Mouse (Mus musculus) CD4-positive, CD25-positive, alpha-beta regulatory T cell, adult 2 months (primary cell): Measurements from ENCODE around the gene S100a13.
A peak's percentile ranks its signal among the peaks of the same experiment; 100 is the strongest.

Experiments used
- DNase-seq: peaks from one replicate; pipeline ENCODE4 v3.0.0-alpha.2; 2012; ENCODE audit warnings: low read depth, low spot score

The S100a13 gene

DNA sequence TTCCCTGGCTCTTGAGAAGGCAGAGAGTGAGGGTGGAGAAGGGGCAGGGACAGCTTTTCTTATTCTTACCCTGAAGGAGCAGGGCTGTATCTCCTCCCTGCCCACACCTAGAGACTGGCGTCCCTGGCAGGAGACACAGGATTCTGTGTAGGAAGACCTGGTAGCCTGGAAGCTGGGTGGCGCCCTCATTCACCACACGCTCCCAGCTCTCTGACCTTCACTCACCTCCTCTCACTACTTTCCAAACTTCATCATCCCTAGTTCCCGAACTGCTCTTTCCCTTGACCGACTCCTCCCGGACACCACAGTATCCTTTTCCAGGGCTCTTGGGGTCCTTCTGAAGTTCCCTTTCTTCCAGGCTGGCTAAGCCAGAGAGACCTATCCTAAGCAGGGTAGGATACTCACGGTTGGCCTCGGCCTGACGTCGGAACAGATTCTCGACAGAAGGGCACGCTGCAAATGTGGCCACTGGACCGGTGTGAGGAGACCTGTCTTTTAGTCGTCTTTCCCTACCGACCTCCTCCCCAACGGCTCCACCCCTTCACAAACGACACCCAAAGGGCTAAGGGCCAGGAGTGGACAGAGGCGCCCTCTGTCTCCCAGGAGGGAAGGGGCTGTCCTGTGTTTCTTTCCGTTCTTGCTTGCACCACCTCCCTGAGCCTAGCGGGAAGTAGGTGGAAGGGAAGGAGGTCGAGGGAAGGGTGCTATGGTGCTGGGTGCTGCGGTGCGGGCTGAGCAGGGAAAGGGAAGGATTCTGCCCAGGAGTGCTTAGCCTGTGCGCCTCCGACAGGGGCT lies at the start of gene S100a13, which contains the start of gene S100a1:
Gene S100a13, plus strand, starts transcription at position 640 of the 795 bp plus-strand sequence.
Gene S100a1, minus strand, starts transcription at position 597 of the 795 bp plus-strand sequence.
- peak; percentile 43 for DNase-seq

DNA sequence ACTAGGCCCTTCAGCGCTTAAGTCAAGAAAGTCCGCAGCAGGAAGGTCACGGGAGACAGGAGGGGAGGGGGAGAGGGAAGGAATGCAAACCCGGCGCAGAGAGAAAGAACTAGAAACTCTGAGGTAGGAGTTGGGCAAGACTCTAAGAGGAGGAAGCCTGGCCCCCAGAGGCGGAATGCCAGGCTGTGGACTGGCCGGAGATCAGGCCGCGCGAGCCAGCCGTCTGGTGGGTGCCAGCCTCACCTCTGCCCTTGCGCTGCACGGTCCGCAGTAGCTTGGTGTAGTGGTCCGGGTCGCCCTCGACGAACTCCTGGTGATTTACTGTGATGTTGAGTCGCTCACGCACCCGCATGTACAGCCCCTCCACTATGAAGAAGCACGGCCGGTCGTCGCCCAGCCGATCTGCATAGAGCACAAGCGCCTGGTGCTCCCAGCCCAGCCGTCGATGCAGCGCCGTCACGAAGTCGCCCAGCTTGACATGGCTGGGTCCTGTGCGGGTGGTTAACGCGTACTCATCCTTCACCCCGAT lies 49.6 kb upstream of the S100a13 start:
- DNase-seq = no peak

DNA sequence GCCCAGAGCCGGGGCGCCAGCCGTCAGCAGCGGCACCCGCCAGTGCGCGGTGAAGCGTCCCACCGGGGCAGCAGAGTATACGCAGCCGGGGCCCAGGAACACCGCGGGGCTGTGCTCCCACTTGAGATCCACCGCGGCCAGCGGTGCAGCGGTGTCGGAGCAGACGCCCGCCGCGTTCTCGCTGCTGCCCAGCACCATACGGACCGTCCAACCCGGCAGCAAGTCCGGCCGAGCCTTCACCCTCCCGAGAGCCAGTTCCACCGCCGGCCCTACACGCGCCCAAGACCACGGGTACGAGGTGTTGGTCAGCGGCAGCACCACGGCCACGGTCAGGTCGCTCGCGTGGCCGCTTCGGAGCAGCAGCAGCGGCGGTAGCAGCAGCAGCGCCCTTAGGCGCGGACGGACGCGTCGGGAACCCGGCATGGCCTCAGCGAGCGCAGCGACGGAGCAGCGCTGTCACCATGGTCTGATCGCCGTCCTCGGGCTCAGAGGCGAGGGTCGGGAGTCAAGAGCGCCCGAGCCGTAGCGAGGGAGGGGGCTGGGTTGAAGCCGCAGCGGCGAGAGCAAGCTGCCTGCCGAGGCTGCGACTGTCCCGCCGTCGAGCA lies 49.1 kb upstream of the S100a13 start:
- peak; percentile 51 for DNase-seq

DNA sequence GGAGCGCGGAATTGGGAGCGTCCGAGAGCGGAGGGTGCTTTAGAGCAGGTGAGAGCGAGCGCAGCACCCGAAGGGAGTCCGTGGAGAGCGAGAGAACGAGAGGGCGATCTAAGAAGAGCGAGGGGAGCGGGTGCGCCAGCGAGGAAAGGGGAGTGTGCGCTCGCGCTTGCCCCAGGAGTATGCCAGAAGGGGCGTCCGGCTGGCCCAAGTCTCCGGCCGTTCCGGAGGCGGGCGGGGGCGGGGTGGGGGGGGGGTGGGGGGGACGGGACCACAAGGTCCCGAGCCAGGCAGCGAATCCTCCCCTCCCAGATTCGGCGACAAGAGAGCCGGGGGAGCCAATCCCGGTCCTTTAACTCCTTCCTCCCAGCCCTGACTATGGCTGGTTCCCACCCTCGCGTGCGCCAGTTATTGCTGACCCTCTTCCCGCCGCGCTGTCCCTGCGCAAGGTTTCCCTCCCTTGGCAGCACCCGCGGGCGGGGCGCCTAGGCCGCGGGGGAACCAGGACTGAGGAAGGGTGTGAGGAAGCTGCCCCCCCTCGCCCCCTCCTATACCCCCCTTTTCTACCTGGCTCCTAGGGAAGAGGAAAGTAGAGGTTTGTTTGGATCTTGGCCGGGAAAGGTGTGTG lies 48.4 kb upstream of the S100a13 start, which contains the start of gene Npr1:
Gene Npr1, minus strand, starts transcription at position 181 of the 625 bp plus-strand sequence.
- DNase-seq = peak; percentile 21

DNA sequence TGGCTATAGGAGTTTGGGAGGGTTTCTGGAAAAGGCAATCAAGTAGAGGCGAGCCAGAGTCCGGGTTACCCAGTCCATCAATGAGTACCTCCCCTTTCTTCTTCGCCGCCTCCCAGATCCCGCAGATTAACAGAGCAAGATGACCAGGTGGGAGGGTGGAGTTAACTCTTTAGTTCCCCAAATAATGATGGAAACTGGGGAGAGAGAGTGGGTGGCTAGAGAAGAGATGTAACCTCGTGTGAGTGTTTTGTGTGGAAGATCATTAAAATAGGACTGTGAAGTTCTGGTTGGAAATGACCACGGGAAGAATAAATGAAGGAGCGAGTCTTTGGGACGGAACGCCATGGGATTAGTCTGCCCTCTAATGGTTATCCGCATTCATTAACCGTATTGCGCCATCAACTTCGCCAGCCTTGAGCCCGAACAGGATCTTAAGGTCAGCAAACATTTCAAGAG lies 47.9 kb upstream of the S100a13 start:
- DNase-seq = peak; percentile 55

DNA sequence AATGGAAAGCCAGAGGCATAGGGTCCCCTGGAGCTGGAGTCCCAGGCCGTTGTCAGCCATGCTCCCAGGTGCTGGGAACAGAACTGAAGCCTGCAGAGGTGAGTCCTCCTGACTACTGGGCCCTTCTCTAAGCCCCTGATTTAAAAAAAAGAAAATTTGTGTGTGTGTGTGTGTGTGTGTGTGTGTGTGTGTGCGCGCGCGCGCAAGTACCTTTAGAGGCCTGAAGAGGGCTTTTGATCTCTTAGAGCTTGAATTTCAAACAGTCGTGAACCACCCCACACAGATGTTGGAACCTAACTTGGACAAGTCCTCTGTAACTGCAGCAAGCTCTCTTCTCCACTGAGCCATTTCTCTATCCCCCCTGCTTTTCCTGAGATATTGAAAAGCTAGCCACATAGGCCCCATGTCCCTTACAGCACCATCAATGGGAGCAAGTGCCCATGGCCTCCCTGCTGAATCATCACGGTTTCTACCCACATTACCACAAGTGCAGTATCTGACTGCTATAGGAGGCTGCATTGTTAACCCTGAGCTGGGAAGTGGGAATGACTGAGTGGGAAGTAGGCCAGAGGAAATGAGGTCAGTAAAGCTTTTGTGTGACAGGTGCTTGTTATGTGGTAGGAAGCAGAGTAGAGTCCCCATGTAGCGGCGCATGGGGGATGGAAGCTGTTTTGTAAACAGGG lies 46.5 kb upstream of the S100a13 start:
- no peak for DNase-seq

DNA sequence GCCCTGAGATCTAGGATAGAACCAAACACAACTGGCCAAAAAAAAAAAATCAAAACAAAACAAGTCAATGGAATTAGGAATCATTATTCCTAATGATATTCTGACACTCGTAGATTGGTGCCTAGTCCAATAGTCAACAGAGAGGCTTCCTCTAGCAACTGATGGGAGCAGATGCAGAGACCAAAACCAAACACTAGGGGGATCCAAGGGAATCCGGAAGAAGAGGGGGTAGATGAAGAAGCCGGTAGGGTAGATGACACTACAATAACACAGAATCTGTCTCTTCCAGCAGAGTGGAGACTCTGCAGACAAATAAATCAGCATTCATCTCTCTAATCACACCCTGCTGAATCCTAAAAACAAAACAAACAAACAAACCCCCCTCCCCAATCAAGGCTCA lies 42.0 kb upstream of the S100a13 start:
- peak; percentile 87 for DNase-seq

DNA sequence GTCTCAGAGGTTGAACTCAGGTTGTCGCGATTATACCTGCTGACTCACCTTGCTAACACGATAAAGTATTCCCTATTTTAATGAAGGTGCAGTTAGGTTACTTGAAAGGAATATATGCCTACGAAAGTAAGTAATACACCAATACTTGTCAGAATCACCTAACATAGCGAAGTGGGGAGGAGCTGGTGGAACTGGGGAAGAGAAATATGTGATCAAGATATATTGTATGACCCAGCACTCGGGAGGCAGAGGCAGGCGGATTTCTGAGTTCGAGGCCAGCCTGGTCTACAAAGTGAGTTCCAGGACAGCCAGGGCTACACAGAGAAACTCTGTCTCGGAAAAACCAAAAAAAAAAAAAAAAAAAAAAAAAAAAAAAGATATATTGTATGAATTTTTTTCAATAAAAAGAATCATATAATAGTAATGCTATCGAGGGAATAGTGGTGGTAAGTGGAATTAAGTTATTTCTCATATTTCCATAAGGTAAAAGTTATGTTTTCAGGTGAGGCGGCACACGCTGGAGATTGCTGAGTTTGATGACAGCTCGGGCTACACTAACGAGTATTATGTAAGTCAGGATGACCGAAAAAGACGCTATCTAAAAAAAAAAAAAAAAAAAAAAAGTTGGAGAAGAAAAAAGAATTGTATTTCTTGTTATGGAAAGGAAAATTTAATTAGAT lies 38.9 kb upstream of the S100a13 start:
- peak; percentile 29 for DNase-seq

DNA sequence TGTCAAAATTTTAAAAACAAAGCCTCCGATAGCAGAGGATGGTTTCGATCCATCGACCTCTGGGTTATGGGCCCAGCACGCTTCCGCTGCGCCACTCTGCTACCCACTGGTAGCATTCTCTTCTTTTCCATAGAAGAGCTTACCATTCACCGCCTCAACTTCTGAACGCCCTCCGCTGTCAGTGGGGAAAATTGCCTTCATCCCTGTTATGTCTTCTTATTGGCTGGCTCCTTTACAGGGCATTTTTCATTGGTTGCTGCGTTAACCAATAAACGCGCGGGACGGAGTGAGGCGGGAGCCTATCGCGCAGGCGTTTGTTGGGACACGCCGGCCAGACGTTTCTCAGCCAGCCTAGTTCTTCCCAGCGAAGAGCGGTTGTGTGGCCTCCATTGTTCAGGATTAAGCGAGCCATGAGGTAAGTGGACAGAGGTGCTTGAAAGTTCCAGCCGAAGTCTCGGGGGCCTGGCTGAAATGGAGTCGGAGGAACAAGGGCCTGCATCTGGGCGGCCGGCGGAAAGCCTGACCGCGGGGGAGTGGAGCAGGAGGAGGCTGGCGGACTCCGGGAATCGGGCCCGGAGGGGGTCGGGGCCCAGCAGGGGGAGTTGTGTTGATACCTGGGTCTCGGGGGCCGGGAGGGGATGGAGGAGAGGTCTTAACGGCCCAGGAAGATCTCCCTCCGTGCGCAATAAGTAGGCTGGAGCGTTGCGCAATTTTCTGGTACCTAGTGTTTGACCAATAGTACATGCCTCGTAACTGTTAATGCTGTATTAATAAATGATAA lies 38.2 kb upstream of the S100a13 start, which contains the start of gene Ilf2:
Gene Ilf2, plus strand, starts transcription at position 296 of the 781 bp plus-strand sequence.
- DNase-seq = peak; percentile 98

DNA sequence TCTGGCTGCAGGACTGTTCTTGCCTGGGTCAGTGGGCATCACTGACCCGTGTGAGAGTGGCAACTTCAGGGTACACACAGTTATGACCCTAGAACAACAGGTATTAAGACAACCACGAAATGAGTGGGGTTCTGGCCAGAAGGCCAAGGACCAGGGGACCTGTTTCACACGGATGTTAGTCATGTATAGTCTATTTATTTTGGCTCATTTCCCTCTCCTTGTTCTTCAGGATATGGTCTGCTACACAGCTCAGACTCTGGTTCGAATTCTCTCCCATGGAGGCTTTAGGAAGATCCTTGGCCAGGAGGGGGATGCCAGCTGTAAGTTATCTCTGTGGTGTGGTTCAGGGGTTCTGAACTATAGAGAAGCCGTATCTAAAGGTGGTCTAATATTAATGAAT lies 27.2 kb upstream of the S100a13 start:
- no peak for DNase-seq

DNA sequence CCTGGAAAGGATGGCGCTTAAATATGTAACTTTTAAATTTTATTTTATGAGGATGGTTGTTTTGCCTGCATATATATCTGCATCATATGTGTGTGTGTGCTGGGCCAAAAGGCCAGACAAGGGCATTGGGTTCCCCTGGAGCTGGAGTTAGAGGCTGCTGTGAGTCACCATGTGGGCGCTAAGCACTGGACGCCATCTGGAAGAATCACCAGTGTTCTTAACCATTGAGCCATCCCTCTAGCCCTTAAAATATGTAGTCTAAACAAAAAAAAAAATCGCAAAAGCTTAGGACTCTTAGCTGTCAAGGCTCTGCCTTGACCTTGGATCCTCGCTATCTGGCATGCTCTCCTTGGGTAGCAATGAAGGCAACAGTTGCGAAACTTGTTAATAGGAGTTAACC lies 25.7 kb upstream of the S100a13 start:
- no peak for DNase-seq

DNA sequence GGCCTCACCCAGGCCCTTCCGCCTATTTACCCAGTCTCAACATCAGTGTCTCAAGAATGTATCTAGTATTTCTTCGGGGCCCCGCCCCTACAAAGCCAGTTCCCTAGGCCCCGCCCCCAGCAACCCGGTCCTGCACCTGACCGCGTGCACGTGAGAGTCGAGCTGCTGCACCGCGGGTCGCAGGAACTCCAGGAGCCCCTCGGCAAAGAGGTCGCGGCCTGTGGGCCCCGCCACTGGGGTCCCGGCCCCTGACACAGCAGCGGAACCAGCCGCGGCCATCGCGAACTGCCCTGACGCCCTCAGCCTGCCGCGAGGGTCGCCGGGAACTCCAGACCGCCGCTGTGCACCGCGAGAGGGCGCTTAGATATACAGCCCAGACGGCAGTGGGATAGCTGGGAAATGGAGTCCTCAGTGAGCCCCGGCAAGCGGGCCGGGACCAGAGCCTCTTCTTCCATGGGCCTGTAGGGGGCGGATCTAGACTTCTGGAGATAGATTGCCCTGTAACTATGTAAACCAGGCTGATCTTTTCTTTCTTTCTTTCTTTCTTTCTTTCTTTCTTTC lies 23.5 kb upstream of the S100a13 start, which contains the start of gene Snapin:
Gene Snapin, minus strand, starts transcription at position 338 of the 561 bp plus-strand sequence.
- peak; percentile 97 for DNase-seq

DNA sequence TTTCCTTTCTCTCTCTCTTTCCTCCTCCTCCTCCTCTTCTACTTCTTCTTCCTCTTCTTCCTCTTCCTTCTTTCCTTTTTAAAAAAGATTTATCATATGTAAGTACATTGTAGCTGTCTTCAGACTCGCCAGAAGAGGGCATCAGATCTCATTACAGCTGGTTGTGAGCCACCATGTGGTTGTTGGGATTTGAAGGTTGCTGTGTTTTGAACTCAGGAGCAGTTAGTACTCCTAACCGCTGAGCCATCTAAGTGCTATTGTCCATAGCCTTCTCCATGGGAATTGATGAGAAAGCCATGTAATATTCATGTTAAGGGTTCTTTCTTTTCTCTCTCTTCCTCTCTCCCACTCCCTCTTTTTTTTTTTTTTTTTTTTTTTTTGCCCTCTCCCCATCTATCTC lies 22.9 kb upstream of the S100a13 start:
- peak; percentile 72 for DNase-seq

DNA sequence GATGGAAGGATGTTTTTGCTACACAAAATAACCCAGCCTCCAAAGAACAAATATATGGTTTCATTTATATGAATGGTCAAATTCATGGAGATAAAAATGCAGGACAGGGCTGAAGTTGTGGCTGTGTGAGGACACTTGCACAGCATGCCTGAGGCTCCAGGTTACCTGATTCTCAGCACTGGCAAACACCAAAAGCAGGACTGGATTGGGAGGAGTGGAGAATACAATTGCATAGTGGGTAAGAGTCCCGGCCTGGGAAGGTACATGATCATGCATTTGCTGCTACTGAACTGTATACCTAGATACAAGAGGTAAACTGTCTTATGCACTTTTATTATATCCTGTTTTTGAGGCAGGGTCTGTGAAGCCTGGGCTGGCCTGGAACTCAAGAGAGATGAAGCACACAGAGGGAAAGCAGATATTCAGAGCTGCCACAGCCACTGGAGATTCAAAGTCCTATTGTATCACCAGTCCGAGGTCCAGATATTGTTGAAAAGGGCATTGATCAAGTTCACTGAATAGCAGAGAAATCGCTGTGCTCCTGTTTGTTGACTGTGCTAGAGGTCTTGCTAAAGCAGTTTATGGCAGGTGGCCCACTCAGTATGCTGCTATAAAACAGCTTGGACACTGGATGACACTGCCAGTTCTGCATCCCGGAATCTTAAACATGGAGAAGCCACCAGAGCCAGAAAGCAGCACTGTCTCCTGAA lies 20.2 kb upstream of the S100a13 start:
- DNase-seq = no peak

DNA sequence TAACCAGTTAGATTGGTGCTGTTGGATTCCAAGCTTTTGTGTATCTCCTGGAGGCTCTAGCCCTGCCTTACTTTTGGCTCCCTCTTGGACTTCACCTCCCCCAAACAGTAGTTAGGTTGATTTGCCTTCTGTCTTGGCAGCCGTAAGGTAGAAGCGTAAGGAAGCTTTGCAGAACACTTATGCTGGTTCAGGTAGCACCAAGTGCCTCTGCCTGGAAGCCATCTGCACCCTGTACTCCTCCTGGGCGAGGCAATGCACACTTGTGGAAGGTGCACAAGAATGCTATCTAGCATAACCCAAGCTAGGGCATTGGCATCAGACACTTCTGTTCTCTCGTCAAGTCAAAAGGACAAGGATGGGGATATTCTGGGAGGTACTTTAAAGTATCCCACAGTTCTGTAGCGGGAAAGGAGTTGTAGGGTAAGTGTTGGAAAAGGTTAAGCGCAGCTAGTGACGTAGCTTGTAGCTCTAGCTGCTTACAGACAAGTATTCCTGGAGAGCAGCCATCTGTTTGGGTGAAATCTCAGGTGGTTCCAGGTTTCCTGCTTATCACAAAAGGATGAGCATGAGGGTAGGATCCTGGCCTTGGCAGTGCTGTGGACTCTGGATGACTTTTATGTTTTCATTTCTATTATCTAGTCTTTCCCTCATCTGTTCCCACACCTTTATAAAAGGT lies 18.2 kb upstream of the S100a13 start:
- DNase-seq = no peak

DNA sequence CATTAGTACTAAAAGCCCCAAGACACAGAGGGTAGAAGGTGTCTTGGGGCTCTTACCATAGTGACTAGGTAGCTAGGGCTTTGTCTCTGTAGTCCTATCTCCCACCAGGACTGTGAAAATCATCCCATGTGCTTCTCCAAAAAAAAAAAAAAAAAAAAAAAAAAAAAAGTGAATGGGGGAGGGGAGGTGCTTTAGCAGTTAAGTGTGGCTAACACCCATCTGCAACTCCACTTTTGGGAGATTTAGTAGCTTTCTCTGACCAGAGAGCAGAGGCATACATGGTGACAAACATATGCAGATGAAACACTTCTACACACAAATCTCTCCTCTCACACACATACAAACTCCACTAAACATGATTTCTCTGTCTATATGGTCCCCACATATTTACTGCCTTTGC lies 16.6 kb upstream of the S100a13 start:
- no peak for DNase-seq

DNA sequence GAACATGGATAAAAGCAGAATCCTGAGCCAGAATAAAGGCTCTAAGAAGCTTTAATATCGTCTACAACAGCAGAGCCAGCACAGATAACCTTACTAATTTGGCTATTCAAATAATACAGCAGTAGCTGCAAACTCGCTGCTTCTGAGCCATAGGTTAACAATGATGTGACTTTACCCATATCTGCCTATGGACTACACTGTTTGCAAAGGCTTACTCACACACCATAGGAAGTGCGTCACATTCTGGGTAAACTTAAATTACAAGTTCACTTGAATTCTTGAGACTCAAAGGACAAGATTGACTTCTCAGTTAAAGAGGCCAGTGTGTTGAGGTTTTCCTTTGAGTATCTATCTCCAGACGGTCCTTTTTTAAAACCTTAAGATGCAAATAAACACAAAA lies 10.8 kb upstream of the S100a13 start:
- DNase-seq = no peak

DNA sequence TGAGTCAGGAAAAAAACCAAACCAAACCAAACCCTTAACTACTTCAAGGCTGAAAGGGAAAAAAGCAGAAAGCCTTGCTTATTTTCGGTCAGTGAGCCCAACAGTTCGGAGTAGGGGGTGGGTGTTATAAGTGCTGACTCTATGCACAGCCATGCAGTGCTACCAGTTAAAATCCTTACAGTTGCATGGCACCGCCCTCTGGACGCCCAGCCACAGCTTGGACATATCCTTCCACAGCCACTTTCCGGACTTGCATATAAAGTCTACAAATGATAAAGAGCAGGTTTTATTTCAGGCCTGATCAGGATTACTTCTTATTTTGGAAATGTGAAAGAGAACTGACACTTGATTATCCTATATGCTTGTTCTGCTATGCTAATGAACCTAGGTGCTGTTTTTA lies 9.0 kb upstream of the S100a13 start:
- no peak for DNase-seq

DNA sequence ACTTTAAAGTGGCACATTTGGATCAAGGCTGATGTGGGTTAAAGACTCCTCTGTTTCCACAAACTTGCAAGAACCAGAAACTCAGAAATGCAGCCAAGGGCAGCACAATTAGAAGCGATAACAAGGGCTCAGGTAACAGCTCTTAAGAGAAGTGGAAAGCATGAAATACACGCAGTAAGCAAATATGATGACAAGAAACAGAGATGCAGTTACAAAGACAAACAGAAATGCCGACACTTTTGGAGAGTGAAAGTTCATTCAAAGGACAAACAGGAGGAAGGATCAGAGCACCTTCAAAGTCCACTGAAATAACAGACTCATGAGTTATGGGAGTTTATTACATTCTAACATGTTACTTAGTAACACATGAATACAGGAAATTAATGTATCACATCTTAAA lies 7.9 kb upstream of the S100a13 start:
- no peak for DNase-seq
